Mouse (Mus musculus) embryonic facial prominence, embryonic 11.5 days (tissue): Measurements from ENCODE around the gene Creld2. TPM values are rescaled to one million over a fixed set of nuclear protein-coding genes. Genes with fewer than 3 reads are reported as not detected.

ENCODE experiments used
- ATAC-seq: fragments of 200-750 bp; cut with Nextera tagmentation; replicated peaks from 2 replicates; pipeline ENCODE4 v1.8.0; 2017; ENCODE audit warnings: low read depth; ENCODE audit not compliant: insufficient number of reproducible peaks, low FRiP score, low TSS enrichment
- DNase-seq: peaks from one replicate; pipeline ENCODE4 v3.0.0-alpha.2; 2015; ENCODE audit warnings: low spot score
- H3K27ac ChIP-seq: fragments of 300-500 bp; sonication (generic); replicated peaks from 2 replicates; pipeline ENCODE4 v1.5.1; 2014; ENCODE audit warnings: mild to moderate bottlenecking, low read depth, low read length, control low read depth
- H3K27me3 ChIP-seq: fragments of 300-500 bp; sonication (generic); 2 replicates; pipeline ENCODE4 v1.6.1; 2014; ENCODE audit warnings: mild to moderate bottlenecking, low read length, moderate library complexity, mixed read lengths; ENCODE audit not compliant: control insufficient read depth, insufficient read depth
- H3K36me3 ChIP-seq: fragments of 300-500 bp; sonication (generic); replicated peaks from 2 replicates; pipeline ENCODE4 v1.6.1; 2014; ENCODE audit warnings: low read depth, mild to moderate bottlenecking, low read length, moderate library complexity, mixed read lengths; ENCODE audit not compliant: control insufficient read depth, insufficient read depth
- H3K4me1 ChIP-seq: fragments of 300-500 bp; sonication (generic); 2 replicates; pipeline ENCODE4 v1.6.1; 2014; ENCODE audit warnings: low read length, mixed read lengths; ENCODE audit not compliant: control insufficient read depth, insufficient read depth
- H3K4me2 ChIP-seq: fragments of 300-500 bp; sonication (generic); 2 replicates; pipeline ENCODE4 v1.6.1; 2014; ENCODE audit warnings: low read depth, mild to moderate bottlenecking, control low read depth, low read length, moderate library complexity
- H3K4me3 ChIP-seq: fragments of 300-500 bp; sonication (generic); 2 replicates; pipeline ENCODE4 v1.5.1; 2014; ENCODE audit warnings: low read depth, low read length, control low read depth
- H3K9ac ChIP-seq: fragments of 300-500 bp; sonication (generic); replicated peaks from 2 replicates; pipeline ENCODE4 v1.6.1; 2014; ENCODE audit warnings: mild to moderate bottlenecking, control low read depth, low read length
- H3K9me3 ChIP-seq: fragments of 300-500 bp; sonication (generic); replicated peaks from 2 replicates; pipeline ENCODE4 v1.6.1; 2016; ENCODE audit warnings: mild to moderate bottlenecking, low read length, inconsistent platforms, mixed read lengths; ENCODE audit not compliant: control insufficient read depth
- WGBS: fragments of 180-500 bp; shearing (Covaris S2); extraction: QIAGEN DNeasy Blood & Tissue Kit; methylation state at CpG from one replicate; pipeline ENCODE4 v1.1.7; 2014; 5-methylcytosine and 5-hydroxymethylcytosine counted together
- polyA plus RNA-seq: library from polyadenylated mRNA; unstranded; fragments of >200 nt; fragmentation: Nextera tagmentation; extraction: Ambion mirVana; gene quantifications from 2 replicates; pipeline ENCODE4 v1.2.1, GENCODE M21; 2014

Gene Creld2
- polyA plus RNA-seq, 1 experiment from 2014 or later, result 76.6 TPM

DNA sequence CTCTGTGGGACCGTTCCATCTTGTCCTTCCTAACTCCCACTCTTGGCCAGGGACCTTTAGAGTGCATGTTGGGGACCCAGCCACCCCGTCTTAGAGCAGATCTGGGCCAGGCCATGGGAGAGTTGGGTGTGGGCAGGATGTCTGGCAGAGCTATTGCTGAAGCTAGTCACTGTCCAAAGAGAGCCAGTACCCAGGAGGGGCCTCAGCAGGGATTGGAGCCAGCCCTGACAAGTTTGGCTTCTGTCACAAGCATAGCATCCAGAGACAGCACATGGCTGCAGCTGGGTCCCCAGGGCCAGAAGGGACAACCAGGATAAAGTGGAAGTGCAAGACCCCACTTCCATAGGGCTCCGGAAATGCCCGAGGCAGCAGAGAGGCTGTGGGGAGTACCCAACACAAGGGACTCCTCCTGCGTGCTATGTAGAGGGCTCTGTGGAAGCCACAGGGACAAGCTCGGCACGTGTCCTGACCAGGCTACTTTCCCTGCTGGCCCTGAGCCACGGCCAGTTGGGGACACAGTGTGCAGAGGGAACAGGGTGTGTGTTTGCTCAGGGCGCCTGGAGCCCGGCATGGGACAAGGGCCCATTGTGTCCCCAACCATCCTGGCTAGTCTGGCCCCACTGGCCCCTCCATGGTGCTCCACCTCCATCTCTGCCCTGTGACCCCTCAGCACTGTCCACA, 30.8 kb downstream of the Creld2 start:
- DNase-seq (no peak), ATAC-seq (no peak)
- Histone ChIP-seq H3K4me2 (no peak overlapping the region), H3K4me1 (no peaks in the 10 kb centered on the region), H3K36me3 (no peaks in the 10 kb centered on the region), H3K9me3 (no peaks in the 10 kb centered on the region), H3K4me3 (no peak overlapping the region), H3K27ac (no peak overlapping the region), H3K27me3 (no peaks in the 10 kb centered on the region), H3K9ac (no peak overlapping the region)
- WGBS, result 35% methylated on average over 10 of the region's 10 CpGs

- no peak for DNase-seq
- ATAC-seq, result no peak
- H3K4me1 ChIP-seq, result no peaks in the 10 kb centered on the region
- no peaks in the 10 kb centered on the region for H3K9me3 ChIP-seq
- no peak overlapping the region for H3K4me3 ChIP-seq
- WGBS, result 46% methylated on average over 3 of the region's 3 CpGs
- H3K9ac ChIP-seq, result no peak overlapping the region
- H3K4me2 ChIP-seq, result no peak overlapping the region
- no peaks in the 10 kb centered on the region for H3K27me3 ChIP-seq
- no peak overlapping the region for H3K27ac ChIP-seq
- H3K36me3 ChIP-seq, result no peaks in the 10 kb centered on the region
Observed at GRCm38 (mm10) chr15:88851076-88851475, 31.6 kb downstream of the Creld2 start.

DNA sequence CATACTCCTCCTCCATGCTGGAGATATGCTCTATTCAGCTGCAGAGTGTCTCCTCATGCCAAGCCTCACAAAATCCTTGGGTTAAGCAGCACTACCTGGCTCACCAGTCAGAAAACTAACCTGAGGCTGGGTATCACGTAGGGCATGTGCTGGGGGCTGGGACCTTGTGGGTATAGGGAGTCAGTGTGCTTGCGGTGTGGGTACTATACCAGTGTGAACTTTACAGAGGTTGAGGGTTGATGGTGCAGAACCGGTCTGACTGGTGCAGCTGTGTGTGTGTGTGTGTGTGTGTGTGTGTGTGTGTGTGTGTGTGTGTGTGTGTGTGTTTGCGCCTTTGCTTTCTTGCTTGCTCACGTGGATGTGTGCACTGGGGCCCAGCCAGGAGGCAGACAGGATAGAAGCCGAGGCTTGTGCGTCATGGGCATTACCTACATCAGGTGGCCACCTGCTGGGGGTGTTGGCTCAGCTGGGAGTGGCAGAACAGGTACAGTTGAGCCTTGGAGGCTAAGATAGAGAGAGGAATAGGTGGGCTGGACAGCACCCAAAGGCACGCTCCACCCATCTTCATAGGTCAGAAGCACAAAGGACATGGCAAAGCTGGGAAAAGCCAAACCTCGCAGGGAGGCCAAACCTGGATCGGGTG, 32.2 kb downstream of the Creld2 start:
- H3K36me3 ChIP-seq, result no peaks in the 10 kb centered on the region
- no peaks in the 10 kb centered on the region for H3K4me1 ChIP-seq
- DNase-seq (no peak), ATAC-seq (no peak)
- H3K4me3 ChIP-seq, result no peak overlapping the region
- H3K27ac ChIP-seq, result no peak overlapping the region
- H3K9me3 ChIP-seq, result no peaks in the 10 kb centered on the region
- no peak overlapping the region for H3K4me2 ChIP-seq
- H3K9ac ChIP-seq, result no peak overlapping the region
- H3K27me3 ChIP-seq, result no peaks in the 10 kb centered on the region
- WGBS, result 80% methylated on average over 10 of the region's 10 CpGs

DNA sequence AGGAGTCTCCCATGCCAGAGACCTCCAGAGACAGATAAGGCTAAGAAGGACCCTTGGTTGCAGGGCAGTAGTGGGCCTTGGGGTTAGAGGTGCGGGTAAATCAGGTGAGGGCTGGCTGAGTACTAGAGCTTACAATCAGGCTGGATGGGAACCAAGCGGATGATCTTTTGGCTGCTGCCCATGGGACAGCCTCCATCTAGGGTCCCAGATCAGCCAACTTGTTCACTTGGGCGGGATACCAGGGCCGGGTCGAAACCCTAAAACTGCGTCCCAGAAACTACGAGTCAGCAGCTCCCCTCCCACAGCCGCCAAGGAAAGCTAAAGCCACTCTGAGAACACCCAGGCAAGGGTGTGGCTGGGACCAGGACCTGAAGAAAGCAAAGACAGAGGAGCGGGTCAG, 33.7 kb downstream of the Creld2 start:
- Histone ChIP-seq H3K9ac (no peak overlapping the region), H3K9me3 (no peaks in the 10 kb centered on the region), H3K4me2 (no peak overlapping the region), H3K27ac (no peak overlapping the region), H3K4me1 (no peaks in the 10 kb centered on the region), H3K4me3 (no peak overlapping the region), H3K36me3 (no peaks in the 10 kb centered on the region), H3K27me3 (no peaks in the 10 kb centered on the region)
- DNase-seq (no peak), ATAC-seq (no peak)
- 88% methylated on average over 9 of the region's 9 CpGs for WGBS

DNA sequence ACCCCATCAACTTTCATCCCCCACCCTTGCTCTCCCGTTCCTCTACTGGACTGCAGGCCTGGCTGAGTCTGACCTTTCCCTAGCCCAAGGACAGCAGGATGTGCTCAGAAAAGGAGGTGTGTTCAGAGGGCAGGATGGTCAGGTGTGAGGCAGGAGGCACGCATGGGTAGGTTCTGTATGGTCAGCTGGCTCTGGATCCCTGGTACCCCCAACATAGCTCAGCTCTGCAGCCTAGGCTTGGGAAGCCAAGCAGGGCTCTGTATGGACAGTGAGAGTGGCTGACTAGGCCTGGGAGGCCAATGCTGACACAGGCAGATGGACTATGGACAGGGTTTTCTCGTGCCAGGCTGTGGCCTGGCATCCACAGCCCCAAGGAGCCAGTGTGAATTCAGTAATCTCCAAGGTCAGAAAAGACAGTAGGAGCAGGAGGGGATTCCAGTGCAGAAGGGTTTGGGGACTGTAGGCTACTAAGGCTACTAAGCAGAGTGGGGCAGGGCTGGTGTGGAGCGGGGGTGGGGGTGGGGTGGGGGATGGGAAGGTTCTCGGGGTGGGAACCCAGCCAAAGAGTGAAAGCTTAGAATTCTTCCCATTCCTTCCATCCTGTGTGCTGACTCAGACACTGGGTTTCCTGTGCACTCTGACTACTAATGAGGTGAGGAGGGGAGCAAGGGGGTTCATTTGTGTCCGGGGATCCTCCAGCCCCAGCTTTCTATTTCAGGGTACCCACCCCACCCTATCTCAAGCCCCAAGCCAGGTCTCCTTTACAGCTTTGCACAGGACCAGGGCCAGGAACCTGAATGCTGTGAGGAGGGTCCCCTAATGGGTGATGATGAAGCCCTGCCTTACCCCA, 34.9 kb downstream of the Creld2 start:
- no peaks in the 10 kb centered on the region for H3K9me3 ChIP-seq
- no peak overlapping the region for H3K4me2 ChIP-seq
- no peak overlapping the region for H3K27ac ChIP-seq
- no peaks in the 10 kb centered on the region for H3K4me1 ChIP-seq
- H3K36me3 ChIP-seq, result no peaks in the 10 kb centered on the region
- ATAC-seq (no peak), DNase-seq (no peak)
- 47% methylated on average over 6 of the region's 6 CpGs for WGBS
- H3K4me3 ChIP-seq, result no peak overlapping the region
- no peak overlapping the region for H3K9ac ChIP-seq
- H3K27me3 ChIP-seq, result no peaks in the 10 kb centered on the region

DNA sequence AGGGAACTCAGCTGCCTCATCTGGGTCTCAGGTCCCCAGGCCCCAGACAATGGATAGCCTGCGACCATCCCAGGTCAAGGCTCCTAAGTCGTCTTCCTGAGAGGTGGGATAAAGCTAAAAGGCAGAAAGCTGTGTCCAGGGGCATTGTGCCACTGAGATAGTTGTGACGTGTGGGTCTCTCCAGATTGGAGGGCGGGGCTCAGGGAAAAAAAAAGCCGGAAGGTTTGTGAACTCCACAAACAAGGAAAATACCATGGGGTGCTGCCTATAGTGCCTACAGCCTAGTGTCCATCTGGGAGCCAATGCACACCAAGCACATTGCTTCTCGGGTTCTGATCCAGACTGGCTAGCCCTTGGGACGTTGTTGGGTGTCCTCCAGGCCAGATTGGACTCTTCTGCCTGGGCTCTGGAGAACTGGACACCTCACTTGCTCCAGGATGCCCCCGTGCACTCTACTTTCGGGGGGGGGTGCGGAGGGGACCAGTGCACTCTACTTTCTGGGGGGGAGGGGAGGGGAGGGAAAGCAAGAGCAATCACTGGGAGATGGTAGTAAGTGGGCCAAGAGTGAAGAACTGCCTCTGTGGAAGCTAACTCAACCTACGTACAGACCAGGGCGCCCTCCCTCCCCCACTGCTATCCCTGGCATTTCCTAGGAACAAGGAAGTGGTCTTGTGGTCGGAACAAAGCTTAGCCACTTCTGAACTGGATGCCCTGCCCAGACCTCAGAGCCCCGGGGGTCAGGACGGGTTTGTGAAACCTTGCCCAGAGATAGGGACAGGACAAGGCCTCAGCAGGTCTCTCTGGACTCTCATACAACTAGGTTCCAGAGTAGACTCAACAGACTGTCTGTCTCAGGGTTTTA, 35.8 kb downstream of the Creld2 start:
- DNase-seq (no peak), ATAC-seq (no peak)
- 63% methylated on average over 15 of the region's 15 CpGs for WGBS
- Histone ChIP-seq H3K4me2 (no peak overlapping the region), H3K27ac (no peak overlapping the region), H3K36me3 (no peaks in the 10 kb centered on the region), H3K9me3 (no peaks in the 10 kb centered on the region), H3K4me3 (no peak overlapping the region), H3K4me1 (no peaks in the 10 kb centered on the region), H3K27me3 (no peaks in the 10 kb centered on the region), H3K9ac (no peak overlapping the region)

GRCm38 (mm10) chr15:88855896-88856417, 36.5 kb downstream of the Creld2 start:
- Histone ChIP-seq H3K27me3 (no peaks in the 10 kb centered on the region), H3K4me2 (no peak overlapping the region), H3K4me3 (no peak overlapping the region), H3K36me3 (no peaks in the 10 kb centered on the region), H3K4me1 (no peaks in the 10 kb centered on the region), H3K27ac (no peak overlapping the region), H3K9me3 (no peaks in the 10 kb centered on the region), H3K9ac (no peak overlapping the region)
- DNase-seq (no peak), ATAC-seq (no peak)
- WGBS, result 72% methylated on average over 6 of the region's 6 CpGs
